1 mouse cellular context compared by ENCODE assay signal in the genomic region with DNA sequence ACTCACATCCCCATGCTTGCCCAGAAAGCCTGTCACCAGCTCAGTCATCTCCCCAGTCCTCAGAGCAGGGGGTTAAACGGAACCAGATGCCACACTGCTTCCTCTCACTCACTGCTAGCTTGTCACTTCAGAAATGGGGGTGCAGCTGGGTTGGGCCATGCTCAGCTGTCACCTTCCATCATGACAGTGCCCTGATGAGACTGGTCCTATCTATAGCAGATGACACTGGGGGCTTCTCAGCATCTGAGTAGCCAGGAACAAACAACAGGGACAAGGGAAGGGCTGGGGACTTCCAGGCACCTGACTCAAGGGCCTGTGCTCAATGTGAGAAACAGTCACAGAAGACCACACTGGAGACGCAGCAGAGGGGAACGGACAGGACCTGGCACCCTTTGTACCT.
TF ChIP-seq lines count a peak whose summit lies in the region.

No protein-coding gene starts in this region.

TF ChIP-seq in CH12.LX, 34 proteins besides CTCF, POLR2A, EP300 and RAD21 (continued from another document):
- TF ChIP-seq CHD2 (IDR thresholded peaks at IDR 0.05; ENCODE audit: low read length): no peak; the same call in 1 of the 2 replicates
- no peak; the same call in 1 of the 2 replicates for TF ChIP-seq MXI1 (IDR thresholded peaks at IDR 0.05; ENCODE audit: low read depth, low read length)
- no peak for TF ChIP-seq ZC3H11A (IDR thresholded peaks at IDR 0.05; ENCODE audit: low read depth, low read length)
- no peak for TF ChIP-seq HCFC1 (IDR thresholded peaks at IDR 0.05; ENCODE audit: low read depth, low read length)
- no peak for TF ChIP-seq POLR2AphosphoS2 (IDR thresholded peaks at IDR 0.05; ENCODE audit: low read depth, low read length)
- no peak for TF ChIP-seq GABPA (IDR thresholded peaks at IDR 0.05; ENCODE audit: insufficient replicate concordance, low read depth, low read length)
- no peak for TF ChIP-seq E2F4 (IDR thresholded peaks at IDR 0.05; ENCODE audit: insufficient replicate concordance, low read depth, low read length)
